Mouse (Mus musculus) small intestine, adult 2 months (tissue): ENCODE measurements around the gene Hist1h2ag. TPM values are rescaled to one million over a fixed set of nuclear protein-coding genes. Genes with fewer than 3 reads are reported as not detected.
A peak's percentile ranks its signal among the peaks of the same experiment; 100 is the strongest.

Source experiments
- H3K27ac ChIP-seq: fragments of 200-500 bp; 2 replicates; pipeline ENCODE4 v1.5.1; 2012; ENCODE audit warnings: low read depth, low read length, control low read depth, inconsistent platforms; ENCODE audit not compliant: insufficient read depth
- H3K27me3 ChIP-seq: fragments of 200-500 bp; 2 replicates; pipeline ENCODE4 v1.6.1; 2012; ENCODE audit warnings: mild to moderate bottlenecking, moderate library complexity, low read length, inconsistent platforms; ENCODE audit not compliant: control insufficient read depth, insufficient read depth
- H3K36me3 ChIP-seq: fragments of 200-500 bp; 2 replicates; pipeline ENCODE4 v1.6.1; 2012; ENCODE audit warnings: mild to moderate bottlenecking, low read length, control low read depth, inconsistent platforms; ENCODE audit not compliant: control insufficient read depth, insufficient read depth
- H3K4me1 ChIP-seq: fragments of 200-500 bp; 2 replicates; pipeline ENCODE4 v1.6.1; 2012; ENCODE audit warnings: low read length, inconsistent platforms, mixed read lengths; ENCODE audit not compliant: control insufficient read depth, insufficient read depth, insufficient read length
- H3K4me3 ChIP-seq: fragments of 200-500 bp; 2 replicates; pipeline ENCODE4 v1.5.1; 2012; ENCODE audit warnings: low read depth, mild to moderate bottlenecking, control low read depth, inconsistent platforms, low read length, moderate library complexity
- CTCF ChIP-seq: fragments of 200-500 bp; IDR thresholded peaks from 2 replicates; pipeline ENCODE4 v1.5.1; 2012; ENCODE audit warnings: low read depth, mild to moderate bottlenecking, control low read depth, inconsistent platforms, low read length, moderate library complexity, mixed read lengths; ENCODE audit not compliant: insufficient replicate concordance, insufficient read length; ENCODE audit errors: extremely low read depth
- POLR2A ChIP-seq: fragments of 200-500 bp; IDR thresholded peaks from 2 replicates; pipeline ENCODE4 v1.6.1; 2012; ENCODE audit warnings: low read depth, mild to moderate bottlenecking, control low read depth, inconsistent platforms, low read length, moderate library complexity
- WGBS: fragments of 180-500 bp; shearing (Covaris S2); methylation state at CpG from one replicate; pipeline ENCODE4 v1.1.7; 2018; 5-methylcytosine and 5-hydroxymethylcytosine counted together
- polyA plus RNA-seq: library from polyadenylated mRNA; depleted of rRNA; stranded (reverse); fragments of >200 nt; gene quantifications from 2 replicates; pipeline ENCODE4 v1.2.3, GENCODE M21; 2012

The Hist1h2ag gene
- polyA plus RNA-seq, 1 experiment: 22.6 TPM

DNA sequence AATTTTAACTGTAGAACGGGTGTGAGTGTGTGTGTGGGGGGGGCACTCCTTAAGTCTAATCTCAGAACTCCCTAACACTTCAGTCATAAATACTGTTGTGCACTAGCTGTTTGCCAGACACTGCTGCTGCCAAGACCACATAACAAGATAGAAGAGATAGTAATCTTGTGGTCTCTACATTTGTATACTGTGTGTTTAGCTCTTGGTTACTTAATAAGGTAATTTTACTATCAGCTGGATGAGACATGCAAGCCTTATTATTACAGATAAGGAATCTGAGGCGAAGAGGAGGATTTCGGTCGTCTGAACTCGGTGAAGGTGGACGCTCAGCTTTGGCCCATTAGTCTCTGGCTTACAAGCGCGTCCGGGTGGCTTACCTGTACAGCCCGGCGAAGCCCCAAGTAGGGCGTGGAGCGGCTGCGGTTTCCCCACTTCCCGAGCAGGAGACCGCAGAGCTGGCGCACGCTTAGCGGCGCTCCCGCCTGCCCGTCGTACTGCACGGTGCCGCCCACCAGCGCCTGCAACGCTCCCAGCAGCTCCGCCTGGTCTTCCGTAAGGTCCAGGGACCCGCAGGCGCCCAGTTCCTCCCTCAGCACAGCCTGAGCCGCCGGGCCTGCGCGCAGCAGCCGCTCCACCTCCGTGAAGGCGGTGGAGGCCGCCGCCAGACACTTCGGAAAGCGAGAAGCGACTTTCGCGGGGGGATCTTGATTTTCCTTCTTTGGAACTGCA is 37.0 kb downstream of the Hist1h2ag start:
- Histone ChIP-seq H3K36me3 (no peaks in the 10 kb centered on the region), H3K27me3 (peaks cover 63% of the 10 kb centered on the region), H3K4me1 (peaks cover 7% of the 10 kb centered on the region), H3K4me3 (peak overlapping the region; percentile 54), H3K27ac (no peak overlapping the region)
- under 1% methylated on average over 45 of the region's 45 CpGs for WGBS
- TF ChIP-seq CTCF: no peak
- TF ChIP-seq POLR2A: no peak

DNA sequence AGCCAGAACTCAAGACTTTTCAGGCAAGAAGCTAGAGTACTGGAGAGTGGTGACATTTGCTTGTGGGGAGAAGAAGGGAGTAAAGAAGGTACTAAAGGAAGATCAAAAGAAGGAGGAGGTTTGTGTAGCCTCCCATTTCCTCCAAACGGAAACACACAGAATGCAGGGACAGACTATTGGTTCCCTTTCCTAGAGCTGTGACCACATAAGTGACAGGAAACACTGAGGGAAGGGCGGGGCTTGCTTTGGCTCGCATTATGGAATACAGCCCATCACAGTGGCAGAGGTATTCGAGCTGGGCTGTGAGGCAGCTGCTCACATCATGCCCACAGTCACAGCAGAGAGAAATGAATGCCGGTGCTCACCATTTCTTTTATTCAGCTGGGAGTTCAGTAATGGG is 40.9 kb downstream of the Hist1h2ag start:
- no peak overlapping the region for H3K27ac ChIP-seq
- TF ChIP-seq POLR2A (no peak), CTCF (no peak)
- WGBS: 37% methylated on average over 5 of the region's 5 CpGs
- no peaks in the 10 kb centered on the region for H3K36me3 ChIP-seq
- H3K4me1 ChIP-seq: peaks cover 9% of the 10 kb centered on the region
- no peak overlapping the region for H3K4me3 ChIP-seq
- H3K27me3 ChIP-seq: peaks cover 69% of the 10 kb centered on the region

DNA sequence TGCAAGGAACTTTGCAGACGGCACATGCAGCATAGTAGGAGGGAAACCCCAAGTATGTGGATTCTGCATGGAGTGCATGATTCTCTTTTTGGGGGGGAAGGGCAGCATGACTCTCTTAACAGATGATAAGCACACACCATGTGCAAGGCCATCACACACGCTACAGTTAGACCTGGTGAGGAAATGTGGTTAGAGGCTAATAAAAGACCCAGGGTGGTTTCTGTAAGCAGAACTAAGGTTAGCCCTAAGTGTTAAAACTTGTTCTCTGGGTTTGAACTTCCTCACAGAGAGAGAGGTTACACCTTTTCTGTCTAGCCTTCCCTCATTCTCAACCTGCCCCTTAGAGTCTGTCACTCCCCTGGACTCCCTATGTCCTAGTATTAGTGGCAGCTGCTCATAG is 41.4 kb downstream of the Hist1h2ag start:
- Histone ChIP-seq H3K27ac (no peak overlapping the region), H3K27me3 (peaks cover 70% of the 10 kb centered on the region), H3K36me3 (no peaks in the 10 kb centered on the region), H3K4me1 (peaks cover 6% of the 10 kb centered on the region), H3K4me3 (no peak overlapping the region)
- WGBS: 63% methylated on average over 2 of the region's 2 CpGs
- no peak for TF ChIP-seq POLR2A
- no peak for TF ChIP-seq CTCF

DNA sequence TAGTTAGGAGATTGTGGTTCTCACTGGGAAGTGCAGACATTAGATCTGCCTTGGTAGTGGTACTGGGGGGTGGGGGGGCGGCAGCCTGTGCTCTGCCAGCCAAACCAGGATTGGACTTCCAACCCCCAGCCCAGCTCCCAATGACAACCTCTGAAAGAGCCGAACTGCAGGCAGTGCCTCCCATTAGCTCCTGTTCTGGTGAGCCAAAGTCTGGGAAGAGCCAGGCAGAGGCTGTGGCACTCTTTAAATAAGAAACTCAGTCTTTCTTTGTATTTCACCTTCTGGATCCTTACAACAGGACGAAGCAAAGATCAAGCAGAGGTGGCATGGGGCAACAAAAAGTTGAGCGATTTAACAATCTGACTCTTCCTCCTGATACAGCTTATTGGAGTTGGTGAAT is 43.6 kb downstream of the Hist1h2ag start:
- Histone ChIP-seq H3K4me3 (no peak overlapping the region), H3K36me3 (no peaks in the 10 kb centered on the region), H3K27me3 (peaks cover 64% of the 10 kb centered on the region), H3K4me1 (peaks cover 6% of the 10 kb centered on the region; the same call in 1 of the 2 replicates), H3K27ac (no peak overlapping the region)
- WGBS: 51% methylated on average over 4 of the region's 4 CpGs
- no peak for TF ChIP-seq CTCF
- TF ChIP-seq POLR2A: no peak

DNA sequence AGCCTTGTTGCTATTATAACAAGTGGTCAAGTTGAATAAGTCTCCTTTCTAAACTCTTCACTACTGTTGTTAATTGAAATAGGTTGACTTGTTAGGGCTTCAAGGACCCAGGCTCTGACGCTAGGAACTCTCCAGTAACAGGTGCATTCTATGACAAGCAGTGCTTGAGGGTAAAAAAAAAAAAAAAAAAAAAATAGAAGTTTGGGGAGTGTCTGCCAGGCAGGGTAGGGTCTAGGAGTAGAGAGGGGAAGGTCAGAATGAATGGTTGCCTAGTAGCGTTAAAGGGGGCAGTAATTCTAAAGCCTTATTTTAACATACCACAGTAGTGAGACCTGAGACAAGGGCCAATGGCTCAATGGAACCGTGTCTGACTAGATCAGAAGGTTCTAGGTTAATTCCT is 44.3 kb downstream of the Hist1h2ag start:
- peaks cover 61% of the 10 kb centered on the region for H3K27me3 ChIP-seq
- H3K27ac ChIP-seq: no peak overlapping the region
- 50% methylated on average over 3 of the region's 3 CpGs for whole genome bisulfite sequencing
- peaks cover 6% of the 10 kb centered on the region; the same call in 1 of the 2 replicates for H3K4me1 ChIP-seq
- H3K36me3 ChIP-seq: no peaks in the 10 kb centered on the region
- TF ChIP-seq CTCF (no peak), POLR2A (no peak)
- H3K4me3 ChIP-seq: no peak overlapping the region

DNA sequence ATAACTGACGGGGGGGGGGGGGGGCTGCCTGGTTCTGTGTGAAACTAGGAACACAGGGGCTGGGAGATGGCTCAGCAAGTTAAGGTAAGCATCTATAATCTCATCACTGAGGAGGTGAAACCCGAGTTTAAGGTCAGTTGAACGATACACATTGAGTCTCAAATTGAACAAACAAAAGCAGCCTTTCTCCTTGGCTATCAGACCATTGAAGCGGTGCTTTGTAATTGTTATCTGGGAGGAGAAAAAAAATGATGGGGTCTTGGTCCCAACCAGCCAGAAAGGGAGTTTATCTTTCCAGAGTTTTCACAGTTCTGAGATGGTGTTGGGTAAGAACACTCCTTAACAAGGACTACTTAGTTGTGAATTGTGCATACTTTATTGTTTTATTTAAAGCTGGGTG is 44.9 kb downstream of the Hist1h2ag start:
- Histone ChIP-seq H3K27me3 (peaks cover 56% of the 10 kb centered on the region), H3K36me3 (no peaks in the 10 kb centered on the region), H3K27ac (no peak overlapping the region), H3K4me3 (no peak overlapping the region), H3K4me1 (peaks cover 6% of the 10 kb centered on the region; the same call in 1 of the 2 replicates)
- 17% methylated on average over 4 of the region's 4 CpGs for WGBS
- TF ChIP-seq POLR2A (no peak), CTCF (no peak)

DNA sequence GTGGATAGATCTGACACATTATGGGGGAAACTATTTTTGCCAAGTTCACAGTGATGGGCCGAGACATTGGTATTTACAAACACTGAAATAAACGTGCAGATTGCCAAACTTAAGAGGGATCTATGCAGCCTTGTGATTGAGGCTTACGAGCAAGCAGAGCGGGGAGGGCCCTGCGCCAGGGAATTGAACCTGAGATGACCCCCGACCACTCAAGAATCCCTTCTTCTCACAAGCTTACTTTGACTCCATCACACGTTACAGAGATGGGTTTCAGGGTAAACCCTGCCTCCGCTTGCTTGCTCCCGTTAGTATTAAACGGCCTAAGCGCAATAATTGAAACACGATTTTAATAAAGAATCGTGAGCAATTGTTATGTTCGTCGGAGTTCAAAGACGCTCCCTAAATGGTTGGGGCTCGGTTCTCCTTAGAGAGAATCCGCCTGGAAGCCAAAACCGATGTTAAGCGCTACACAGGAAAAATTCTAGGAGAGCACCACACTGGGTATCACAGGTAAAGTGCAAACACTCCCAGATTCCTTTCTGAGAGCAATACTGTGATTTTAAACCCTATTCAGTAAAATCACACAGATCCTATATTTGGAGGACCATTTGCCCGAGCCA is 45.4 kb downstream of the Hist1h2ag start:
- Histone ChIP-seq H3K27me3 (peaks cover 59% of the 10 kb centered on the region), H3K4me1 (peaks cover 6% of the 10 kb centered on the region; the same call in 1 of the 2 replicates), H3K4me3 (no peak overlapping the region), H3K27ac (no peak overlapping the region), H3K36me3 (no peaks in the 10 kb centered on the region)
- WGBS: 10% methylated on average over 21 of the region's 21 CpGs
- TF ChIP-seq CTCF (no peak), POLR2A (no peak)

DNA sequence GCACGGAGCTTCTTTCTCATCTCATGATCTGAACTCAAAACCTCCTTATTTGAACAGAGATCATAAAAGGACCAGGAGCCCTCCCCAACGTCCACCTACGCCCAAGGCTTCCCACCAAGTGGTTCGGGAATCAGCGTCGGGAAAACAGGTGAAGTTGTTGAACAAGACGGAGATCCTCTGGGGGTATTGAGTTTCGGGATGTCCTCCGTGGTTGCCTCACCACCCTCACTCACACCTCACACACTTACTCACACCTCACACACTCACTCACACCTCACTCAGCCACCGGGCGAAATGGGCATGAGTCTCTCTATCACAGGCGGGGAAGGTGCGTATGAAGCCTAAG is 45.9 kb downstream of the Hist1h2ag start:
- Histone ChIP-seq H3K4me3 (peak overlapping the region; percentile 24), H3K4me1 (peaks cover 6% of the 10 kb centered on the region; the same call in 1 of the 2 replicates), H3K27ac (no peak overlapping the region), H3K27me3 (peaks cover 59% of the 10 kb centered on the region), H3K36me3 (no peaks in the 10 kb centered on the region)
- TF ChIP-seq CTCF: no peak
- TF ChIP-seq POLR2A: no peak
- WGBS: 9% methylated on average over 13 of the region's 13 CpGs
